Mouse (Mus musculus) C2C12 (cell line): ENCODE results near the gene Agap1.

Experiments
- CTCF ChIP-seq: IDR thresholded peaks from one replicate; pipeline ENCODE4 v1.5.1; 2011; ENCODE audit not compliant: control insufficient read depth, insufficient read depth, insufficient read length
- MAX ChIP-seq: IDR thresholded peaks from one replicate; pipeline ENCODE4 v1.6.1; 2011; ENCODE audit warnings: mild to moderate bottlenecking, control low read depth

- TF ChIP-seq CTCF (no peak), MAX (no peak)
These were observed 2.5 kb upstream of the Agap1 start for GRCm38 (mm10) chr1:89452138-89452537.
